Mouse (Mus musculus) MEL (cell line): ENCODE results near the gene G430095P16Rik. TPM values are rescaled to one million over a fixed set of nuclear protein-coding genes. Genes with fewer than 3 reads are reported as not detected.

Source experiments
- DNase-seq: peaks from one replicate; pipeline ENCODE4 v3.0.0; 2011; ENCODE audit warnings: low read depth, low spot score
- H3K27ac ChIP-seq: 2 replicates; pipeline ENCODE4 v1.5.1; 2012; ENCODE audit warnings: low read depth, mild to moderate bottlenecking, control low read depth, low read length, moderate library complexity; ENCODE audit not compliant: control insufficient read depth
- H3K27me3 ChIP-seq, 2 experiments: fragments of 150-350 bp in 1 of 2; sonication (generic) in 1 of 2; 2 replicates each; pipeline ENCODE4 v1.6.1; 2012; ENCODE audit warnings: low read length in 2 of 2, mild to moderate bottlenecking in 2 of 2, improper control_type of control experiment in 1 of 2, moderate library complexity in 1 of 2; ENCODE audit not compliant: insufficient read depth in 2 of 2, control insufficient read depth in 1 of 2
- H3K36me3 ChIP-seq, 2 experiments: 2 replicates each; pipeline ENCODE4 v1.6.1; 2012 to 2014; ENCODE audit warnings: low read length in 2 of 2, improper control_type of control experiment in 1 of 2, inconsistent platforms in 1 of 2, mild to moderate bottlenecking in 1 of 2; ENCODE audit not compliant: insufficient read depth in 2 of 2, control insufficient read depth in 1 of 2
- H3K4me1 ChIP-seq, 2 experiments: fragments of 150-350 bp in 1 of 2; sonication (generic) in 1 of 2; 2 replicates each; pipeline ENCODE4 v1.6.1; 2012; ENCODE audit warnings: low read length in 2 of 2, improper control_type of control experiment in 1 of 2, mild to moderate bottlenecking in 1 of 2; ENCODE audit not compliant: insufficient read depth in 2 of 2, control insufficient read depth in 1 of 2
- H3K4me3 ChIP-seq, 2 experiments: fragments of 150-350 bp in 1 of 2; sonication (generic) in 1 of 2; 2 replicates each; pipeline ENCODE4 v1.5.1; 2012; ENCODE audit warnings: low read depth in 2 of 2, low read length in 2 of 2, mild to moderate bottlenecking in 2 of 2, moderate library complexity in 2 of 2, control low read depth in 1 of 2, improper control_type of control experiment in 1 of 2; ENCODE audit not compliant: control insufficient read depth in 1 of 2, insufficient read depth in 1 of 2
- H3K79me2 ChIP-seq: 2 replicates; pipeline ENCODE4 v1.6.1; 2012; ENCODE audit warnings: mild to moderate bottlenecking, low read length, moderate library complexity; ENCODE audit not compliant: control insufficient read depth, poor library complexity, insufficient read depth
- H3K9ac ChIP-seq: 2 replicates; pipeline ENCODE4 v1.6.1; 2012; ENCODE audit warnings: low read depth, mild to moderate bottlenecking, control low read depth, low read length, moderate library complexity; ENCODE audit not compliant: control insufficient read depth, poor library complexity, severe bottlenecking
- H3K9me3 ChIP-seq: fragments of 150-350 bp; sonication (generic); replicated peaks from 2 replicates; pipeline ENCODE4 v1.6.1; 2012; ENCODE audit warnings: mild to moderate bottlenecking, low read length, improper control_type of control experiment, moderate library complexity; ENCODE audit not compliant: insufficient read depth
- CHD1 ChIP-seq: IDR thresholded peaks from 2 replicates; pipeline ENCODE4 v1.6.1; 2012; ENCODE audit warnings: low read depth, mild to moderate bottlenecking, inconsistent platforms, low read length, improper control_type of control experiment
- CHD2 ChIP-seq: IDR thresholded peaks from 2 replicates; pipeline ENCODE4 v1.6.1; 2011; ENCODE audit warnings: low read length, improper control_type of control experiment
- CTCF ChIP-seq, 3 experiments: IDR thresholded peaks in 2 of 3; conservative IDR thresholded peaks in 1 of 3; 2 replicates each; pipeline ENCODE4 v1.5.1; 2011 to 2012; ENCODE audit warnings: low read length in 3 of 3, low read depth in 2 of 3, mild to moderate bottlenecking in 2 of 3, improper control_type of control experiment in 1 of 3, inconsistent platforms in 1 of 3, mixed read lengths in 1 of 3, moderate library complexity in 1 of 3; ENCODE audit not compliant: control insufficient read depth in 1 of 3, insufficient read depth in 1 of 3, poor library complexity in 1 of 3, severe bottlenecking in 1 of 3
- E2F4 ChIP-seq: IDR thresholded peaks from 2 replicates; pipeline ENCODE4 v1.6.1; 2011; ENCODE audit warnings: low read depth, low read length, improper control_type of control experiment, borderline replicate concordance
- ETS1 ChIP-seq: IDR thresholded peaks from 2 replicates; pipeline ENCODE4 v1.6.1; 2012; ENCODE audit warnings: low read depth, mild to moderate bottlenecking, inconsistent platforms, low read length, improper control_type of control experiment, moderate library complexity
- GABPA ChIP-seq: IDR thresholded peaks from 2 replicates; pipeline ENCODE4 v1.6.1; 2012; ENCODE audit warnings: low read depth, mild to moderate bottlenecking, inconsistent platforms, low read length, improper control_type of control experiment, moderate library complexity
- GATA1 ChIP-seq: IDR thresholded peaks from 2 replicates; pipeline ENCODE4 v1.6.1; 2011; ENCODE audit warnings: low read depth, low read length, improper control_type of control experiment
- MAX ChIP-seq: IDR thresholded peaks from 2 replicates; pipeline ENCODE4 v1.6.1; 2011; ENCODE audit warnings: low read length, improper control_type of control experiment
- MAZ ChIP-seq: IDR thresholded peaks from 2 replicates; pipeline ENCODE4 v1.6.1; 2012; ENCODE audit warnings: low read depth, mild to moderate bottlenecking, inconsistent platforms, low read length, improper control_type of control experiment
- MEF2A ChIP-seq: IDR thresholded peaks from 2 replicates; pipeline ENCODE4 v1.6.1; 2014; ENCODE audit warnings: low read depth, mild to moderate bottlenecking, inconsistent platforms, low read length, improper control_type of control experiment; ENCODE audit not compliant: poor library complexity, insufficient replicate concordance, severe bottlenecking; ENCODE audit errors: extremely low read depth
- MYB ChIP-seq: IDR thresholded peaks from 2 replicates; pipeline ENCODE4 v1.6.1; 2011; ENCODE audit warnings: mild to moderate bottlenecking, low read depth, low read length, improper control_type of control experiment
- MYC ChIP-seq: IDR thresholded peaks from 2 replicates; pipeline ENCODE4 v1.6.1; 2011; ENCODE audit warnings: low read depth, mild to moderate bottlenecking, low read length, improper control_type of control experiment, moderate library complexity
- NELFE ChIP-seq: IDR thresholded peaks from 2 replicates; pipeline ENCODE4 v1.6.1; 2011; ENCODE audit warnings: low read depth, low read length, improper control_type of control experiment
- NRF1 ChIP-seq: IDR thresholded peaks from 2 replicates; pipeline ENCODE4 v1.6.1; 2014; ENCODE audit warnings: low read depth, mild to moderate bottlenecking, inconsistent platforms, low read length, improper control_type of control experiment, moderate library complexity; ENCODE audit not compliant: poor library complexity, insufficient read depth, severe bottlenecking
- POLR2A ChIP-seq, 2 experiments: IDR thresholded peaks; 2 replicates each; pipeline ENCODE4 v1.6.1; 2011 to 2012; ENCODE audit warnings: low read length in 2 of 2, mild to moderate bottlenecking in 2 of 2, control low read depth in 1 of 2, improper control_type of control experiment in 1 of 2, low read depth in 1 of 2, moderate library complexity in 1 of 2; ENCODE audit not compliant: control insufficient read depth in 1 of 2, insufficient read depth in 1 of 2, poor library complexity in 1 of 2
- POLR2AphosphoS5 ChIP-seq: IDR thresholded peaks from 2 replicates; pipeline ENCODE4 v1.6.1; 2012; ENCODE audit warnings: low read depth, borderline replicate concordance, mild to moderate bottlenecking, inconsistent platforms, low read length, moderate library complexity, mixed read lengths
- RCOR1 ChIP-seq: IDR thresholded peaks from 2 replicates; pipeline ENCODE4 v1.6.1; 2012; ENCODE audit warnings: low read depth, mild to moderate bottlenecking, inconsistent platforms, low read length, improper control_type of control experiment
- SIN3A ChIP-seq: IDR thresholded peaks from 2 replicates; pipeline ENCODE4 v1.6.1; 2012; ENCODE audit warnings: low read length, improper control_type of control experiment, inconsistent platforms
- TAL1 ChIP-seq: IDR thresholded peaks from 2 replicates; pipeline ENCODE4 v1.6.1; 2012; ENCODE audit warnings: mild to moderate bottlenecking, inconsistent platforms, low read length, moderate library complexity, mixed read lengths
- TBP ChIP-seq: IDR thresholded peaks from 2 replicates; pipeline ENCODE4 v1.8.0; 2011; ENCODE audit warnings: low read depth, low read length, improper control_type of control experiment
- TCF12 ChIP-seq: IDR thresholded peaks from 2 replicates; pipeline ENCODE4 v1.6.1; 2014; ENCODE audit warnings: low read depth, mild to moderate bottlenecking, inconsistent platforms, low read length, improper control_type of control experiment, moderate library complexity
- USF1 ChIP-seq: IDR thresholded peaks from 2 replicates; pipeline ENCODE4 v1.6.1; 2014; ENCODE audit warnings: low read depth, mild to moderate bottlenecking, inconsistent platforms, low read length, improper control_type of control experiment, moderate library complexity
- USF2 ChIP-seq, 2 experiments: IDR thresholded peaks; 2 replicates each; pipeline ENCODE4 v1.6.1; 2011 to 2012; ENCODE audit warnings: improper control_type of control experiment in 2 of 2, low read length in 2 of 2, borderline replicate concordance in 1 of 2, inconsistent platforms in 1 of 2, low read depth in 1 of 2, mild to moderate bottlenecking in 1 of 2; ENCODE audit not compliant: insufficient read depth in 1 of 2
- ZC3H11A ChIP-seq: IDR thresholded peaks from 2 replicates; pipeline ENCODE4 v1.6.1; 2012; ENCODE audit warnings: low read depth, mild to moderate bottlenecking, inconsistent platforms, low read length, improper control_type of control experiment
- ZKSCAN1 ChIP-seq: IDR thresholded peaks from 2 replicates; pipeline ENCODE4 v1.6.1; 2012; ENCODE audit warnings: low read depth, mild to moderate bottlenecking, inconsistent platforms, low read length, improper control_type of control experiment, moderate library complexity
- ZNF384 ChIP-seq: IDR thresholded peaks from 2 replicates; pipeline ENCODE4 v1.6.1; 2012; ENCODE audit warnings: low read depth, mild to moderate bottlenecking, inconsistent platforms, low read length, improper control_type of control experiment
- polyA plus RNA-seq, 2 experiments: library from polyadenylated mRNA; stranded (reverse) in 1 of 2; unstranded in 1 of 2; fragments of >175 nt in 1 of 2; fragments of >200 nt in 1 of 2; gene quantifications; 2 replicates each; pipeline versions ENCODE4 v1.2.1 to v1.2.4; 2012; ENCODE audit warnings: low replicate concordance in 2 of 2, low read depth in 1 of 2; ENCODE audit not compliant: insufficient read length in 2 of 2, insufficient read depth in 1 of 2, missing spikeins in 1 of 2
- total RNA-seq: library from RNA; depleted of rRNA; stranded (reverse); fragments of 300-350 nt; gene quantifications from 2 replicates; pipeline ENCODE4 v1.2.3, GENCODE M21; 2012

The G430095P16Rik gene
- total and polyA plus RNA-seq, 3 experiments: 5.6 to 17.1 TPM; not detected in 1

GRCm38 (mm10) chr8:84700526-84700925 lies 22.3 kb upstream of the G430095P16Rik start:
- DNase-seq: peak; percentile 48
- H3K27me3 ChIP-seq: no peaks in the 10 kb centered on the region
- TF ChIP-seq MYC (0 out of 2 replicates have a peak, but pooled peaks have one; percentile 19), TBP (peak; percentile 56; the same call in 1 of the 2 replicates), GATA1 (no peak), E2F4 (0 out of 2 replicates have a peak, but pooled peaks have one; percentile 4)
- H3K4me3 ChIP-seq: no peak overlapping the region
- peak overlapping the region; percentile 63 for H3K9ac ChIP-seq
- peaks cover 0 to 15% of the 10 kb centered on the region in 2 experiments; a peak in 3 of 4 replicates for H3K36me3 ChIP-seq
- H3K27ac ChIP-seq: peak overlapping the region; percentile 94
- H3K79me2 ChIP-seq: peaks cover 32% of the 10 kb centered on the region
- H3K4me1 ChIP-seq: peaks cover 6 to 24% of the 10 kb centered on the region in 2 experiments
- H3K9me3 ChIP-seq: no peaks in the 10 kb centered on the region

GRCm38 (mm10) chr8:84700941-84701911 lies 21.6 kb upstream of the G430095P16Rik start, which contains the start of gene Lyl1:
Gene Lyl1, plus strand, starts transcription at chr8:84701457.
- Histone ChIP-seq H3K4me1 (peaks cover 6 to 24% of the 10 kb centered on the region in 2 experiments), H3K79me2 (peaks cover 32% of the 10 kb centered on the region), H3K9me3 (no peaks in the 10 kb centered on the region), H3K4me3 (peak within 1 kb of the TSS; percentile 83 to 98), H3K27ac (peak within 1 kb of the TSS; percentile 98), H3K36me3 (peaks cover 0 to 15% of the 10 kb centered on the region in 2 experiments; a peak in 2 of 4 replicates), H3K9ac (peak within 1 kb of the TSS; percentile 98), H3K27me3 (no peaks in the 10 kb centered on the region)
- DNase-seq: peak; percentile 99
- TF ChIP-seq NRF1 (peak; percentile 33; the same call in 1 of the 2 replicates), MYC (peak; percentile 36; the same call in 1 of the 2 replicates), ZKSCAN1 (no peak), E2F4 (0 out of 2 replicates have a peak, but pooled peaks have one; percentile 8), RCOR1 (peak; percentile 84), ZC3H11A (no peak), MEF2A (peak; percentile 71; the same call in 1 of the 2 replicates), USF1 (peak; percentile 34; the same call in 1 of the 2 replicates), POLR2A (IDR thresholded peaks at IDR 0.05; ENCODE audit: control insufficient read depth in 1 of 2, insufficient read depth in 1 of 2, low read depth in 1 of 2, low read length in 2 of 2, poor library complexity in 1 of 2) (peak; percentile 86 to 96), MYB (peak; percentile 55), MAZ (peak; percentile 94), ETS1 (peak; percentile 91), CTCF (IDR thresholded peaks at IDR 0.05 in 2 of 3, conservative IDR thresholded peaks at IDR 0.05 in 1 of 3; ENCODE audit: control insufficient read depth in 1 of 3, insufficient read depth in 1 of 3, low read depth in 2 of 3, low read length in 3 of 3, poor library complexity in 1 of 3, severe bottlenecking in 1 of 3) (peak in 2 of 3 experiments; percentile 43 to 50; a peak in 4 of 6 replicates), TCF12 (peak; percentile 99), GABPA (no peak), GATA1 (peak; percentile 97), MAX (peak; percentile 72; the same call in 1 of the 2 replicates), CHD1 (0 out of 2 replicates have a peak, but pooled peaks have one; percentile 59), ZNF384 (peak; percentile 26; the same call in 1 of the 2 replicates), USF2 (IDR thresholded peaks at IDR 0.05; ENCODE audit: borderline replicate concordance in 1 of 2, insufficient read depth in 1 of 2, low read depth in 1 of 2, low read length in 2 of 2) (no peak), NELFE (peak; percentile 92), TBP (peak; percentile 88), TAL1 (peak; percentile 100), CHD2 (no peak; the same call in 1 of the 2 replicates), SIN3A (peak; percentile 66; the same call in 1 of the 2 replicates), POLR2AphosphoS5 (peak; percentile 74; the same call in 1 of the 2 replicates)
